Mouse (Mus musculus): ENCODE measurements around the gene Cyth4. TPM values are rescaled to one million over a fixed set of nuclear protein-coding genes. Genes with fewer than 3 reads are reported as not detected.

Cyth4 gene
- polyA plus RNA-seq, 1 experiment, result 398 TPM

GRCm38 (mm10) chr15:78606059-78606458 lies 9.2 kb downstream of the Cyth4 start:
- Histone ChIP-seq H3K4me3 (ENCODE audit: insufficient read depth, low read length) (no peak overlapping the region), H3K27ac (ENCODE audit: insufficient read depth, low read depth, low read length) (peak overlapping the region; percentile 87), H3K4me1 (ENCODE audit: control insufficient read depth, insufficient read depth, low read length) (peaks cover 92% of the 10 kb centered on the region)
- TF ChIP-seq CTCF (IDR thresholded peaks at IDR 0.05; ENCODE audit: low read depth, low read length) (no peak), POLR2A (IDR thresholded peaks at IDR 0.05; ENCODE audit: borderline replicate concordance, low read depth, low read length) (no peak)

GRCm38 (mm10) chr15:78607463-78607862 lies 10.6 kb downstream of the Cyth4 start:
- Histone ChIP-seq H3K4me3 (ENCODE audit: insufficient read depth, low read length) (no peak overlapping the region), H3K27ac (ENCODE audit: insufficient read depth, low read depth, low read length) (peak overlapping the region; percentile 87), H3K4me1 (ENCODE audit: control insufficient read depth, insufficient read depth, low read length) (peaks cover 86% of the 10 kb centered on the region)
- TF ChIP-seq CTCF (IDR thresholded peaks at IDR 0.05; ENCODE audit: low read depth, low read length) (no peak), POLR2A (IDR thresholded peaks at IDR 0.05; ENCODE audit: borderline replicate concordance, low read depth, low read length) (no peak)

GRCm38 (mm10) chr15:78610705-78611462 lies 14.0 kb downstream of the Cyth4 start:
- Histone ChIP-seq H3K4me1 (ENCODE audit: control insufficient read depth, insufficient read depth, low read length) (peaks cover 54% of the 10 kb centered on the region), H3K4me3 (ENCODE audit: insufficient read depth, low read length) (no peak overlapping the region), H3K27ac (ENCODE audit: insufficient read depth, low read depth, low read length) (peak overlapping the region; percentile 56)
- TF ChIP-seq POLR2A (IDR thresholded peaks at IDR 0.05; ENCODE audit: borderline replicate concordance, low read depth, low read length) (no peak), CTCF (IDR thresholded peaks at IDR 0.05; ENCODE audit: low read depth, low read length) (no peak)

GRCm38 (mm10) chr15:78614536-78614935 lies 17.7 kb downstream of the Cyth4 start:
- Histone ChIP-seq H3K4me1 (ENCODE audit: control insufficient read depth, insufficient read depth, low read length) (peaks cover 23% of the 10 kb centered on the region), H3K27ac (ENCODE audit: insufficient read depth, low read depth, low read length) (no peak overlapping the region)
- TF ChIP-seq CTCF (IDR thresholded peaks at IDR 0.05; ENCODE audit: low read depth, low read length) (no peak), POLR2A (IDR thresholded peaks at IDR 0.05; ENCODE audit: borderline replicate concordance, low read depth, low read length) (no peak)

GRCm38 (mm10) chr15:78616973-78617372 lies 20.1 kb downstream of the Cyth4 start:
- no peaks in the 10 kb centered on the region for H3K4me1 ChIP-seq (ENCODE audit: control insufficient read depth, insufficient read depth, low read length)
- H3K4me3 ChIP-seq (ENCODE audit: insufficient read depth, low read length), result no peak overlapping the region
- TF ChIP-seq CTCF (IDR thresholded peaks at IDR 0.05; ENCODE audit: low read depth, low read length) (no peak), POLR2A (IDR thresholded peaks at IDR 0.05; ENCODE audit: borderline replicate concordance, low read depth, low read length) (no peak)
- H3K27ac ChIP-seq (ENCODE audit: insufficient read depth, low read depth, low read length), result no peak overlapping the region

More at GRCm38 (mm10) chr15:78614536-78614935, 17.7 kb downstream of the Cyth4 start:
- no peak overlapping the region for H3K4me3 ChIP-seq (ENCODE audit: insufficient read depth, low read length)

- no peak overlapping the region for H3K27ac ChIP-seq (ENCODE audit: insufficient read depth, low read depth, low read length)
- TF ChIP-seq CTCF (IDR thresholded peaks at IDR 0.05; ENCODE audit: low read depth, low read length) (peak; percentile 95), POLR2A (IDR thresholded peaks at IDR 0.05; ENCODE audit: borderline replicate concordance, low read depth, low read length) (no peak)
- no peak overlapping the region for H3K4me3 ChIP-seq (ENCODE audit: insufficient read depth, low read length)
- H3K4me1 ChIP-seq (ENCODE audit: control insufficient read depth, insufficient read depth, low read length), result peaks cover 12% of the 10 kb centered on the region
Measured at GRCm38 (mm10) chr15:78623426-78623825, 26.6 kb downstream of the Cyth4 start.

- TF ChIP-seq CTCF (IDR thresholded peaks at IDR 0.05; ENCODE audit: low read depth, low read length), result no peak
- TF ChIP-seq POLR2A (IDR thresholded peaks at IDR 0.05; ENCODE audit: borderline replicate concordance, low read depth, low read length), result no peak
- Histone ChIP-seq H3K27ac (ENCODE audit: insufficient read depth, low read depth, low read length) (no peak overlapping the region), H3K4me3 (ENCODE audit: insufficient read depth, low read length) (no peak overlapping the region), H3K4me1 (ENCODE audit: control insufficient read depth, insufficient read depth, low read length) (peaks cover 12% of the 10 kb centered on the region)
Measured at GRCm38 (mm10) chr15:78624431-78624950, 27.6 kb downstream of the Cyth4 start.

GRCm38 (mm10) chr15:78624961-78625360 lies 28.1 kb downstream of the Cyth4 start:
- TF ChIP-seq POLR2A (IDR thresholded peaks at IDR 0.05; ENCODE audit: borderline replicate concordance, low read depth, low read length), result no peak
- no peak for TF ChIP-seq CTCF (IDR thresholded peaks at IDR 0.05; ENCODE audit: low read depth, low read length)
- peaks cover 12% of the 10 kb centered on the region for H3K4me1 ChIP-seq (ENCODE audit: control insufficient read depth, insufficient read depth, low read length)
- H3K4me3 ChIP-seq (ENCODE audit: insufficient read depth, low read length), result no peak overlapping the region
- H3K27ac ChIP-seq (ENCODE audit: insufficient read depth, low read depth, low read length), result no peak overlapping the region

- H3K27ac ChIP-seq (ENCODE audit: insufficient read depth, low read depth, low read length), result no peak overlapping the region
- no peak for TF ChIP-seq POLR2A (IDR thresholded peaks at IDR 0.05; ENCODE audit: borderline replicate concordance, low read depth, low read length)
- no peak for TF ChIP-seq CTCF (IDR thresholded peaks at IDR 0.05; ENCODE audit: low read depth, low read length)
- peaks cover 12% of the 10 kb centered on the region for H3K4me1 ChIP-seq (ENCODE audit: control insufficient read depth, insufficient read depth, low read length)
- H3K4me3 ChIP-seq (ENCODE audit: insufficient read depth, low read length), result no peak overlapping the region
Measured at GRCm38 (mm10) chr15:78626285-78626684, 29.4 kb downstream of the Cyth4 start.

GRCm38 (mm10) chr15:78632387-78632786 lies 35.5 kb downstream of the Cyth4 start:
- TF ChIP-seq CTCF (IDR thresholded peaks at IDR 0.05; ENCODE audit: low read depth, low read length) (no peak), POLR2A (IDR thresholded peaks at IDR 0.05; ENCODE audit: borderline replicate concordance, low read depth, low read length) (no peak)

More at GRCm38 (mm10) chr15:78632387-78632786, 35.5 kb downstream of the Cyth4 start:
- Histone ChIP-seq H3K27ac (ENCODE audit: insufficient read depth, low read depth, low read length) (no peak overlapping the region), H3K4me3 (ENCODE audit: insufficient read depth, low read length) (no peak overlapping the region), H3K4me1 (ENCODE audit: control insufficient read depth, insufficient read depth, low read length) (no peaks in the 10 kb centered on the region)
